Mouse (Mus musculus) CH12.LX (cell line): ENCODE measurements at regions not wholly inside any gene's neighbourhood (a gene's known extent, or its start where the extent isn't known, plus 50 kb on each side); places are given as distances from the start of the nearest gene placed in this dataset.

Source experiments
- DNase-seq: peaks from one replicate; pipeline ENCODE4 v3.0.0-alpha.2; 2013; ENCODE audit errors: extremely low read depth
- H3K27ac ChIP-seq: 2 replicates; pipeline ENCODE4 v1.5.1; 2012; ENCODE audit warnings: low read depth, mild to moderate bottlenecking, control low read depth, moderate library complexity; ENCODE audit not compliant: insufficient read depth
- H3K27me3 ChIP-seq: replicated peaks from 2 replicates; pipeline ENCODE3; 2012; ENCODE audit warnings: inconsistent platforms
- H3K36me3 ChIP-seq, 2 experiments: replicated peaks in 1 of 2; 2 replicates each; pipeline versions ENCODE3 to v1.6.1; 2012; ENCODE audit warnings: inconsistent platforms in 1 of 2, low read length in 1 of 2, mild to moderate bottlenecking in 1 of 2, mixed read lengths in 1 of 2, moderate library complexity in 1 of 2; ENCODE audit not compliant: control insufficient read depth in 1 of 2, insufficient read depth in 1 of 2
- H3K4me1 ChIP-seq, 2 experiments: 2 replicates each; pipeline ENCODE4 v1.6.1; 2012; ENCODE audit warnings: inconsistent platforms in 1 of 2, moderate library complexity in 1 of 2; ENCODE audit not compliant: insufficient read depth in 2 of 2, control insufficient read depth in 1 of 2
- H3K4me2 ChIP-seq: 2 replicates; pipeline ENCODE4 v1.6.1; 2012; ENCODE audit warnings: low read depth, mild to moderate bottlenecking, control low read depth; ENCODE audit not compliant: poor library complexity, insufficient read depth, severe bottlenecking
- H3K4me3 ChIP-seq, 3 experiments: fragments of 150-350 bp in 1 of 3; sonication (generic) in 1 of 3; replicated peaks in 1 of 3; 2 replicates each; pipeline versions ENCODE3 to v1.5.1; 2011 to 2012; ENCODE audit warnings: low read depth in 2 of 3, low read length in 2 of 3, mild to moderate bottlenecking in 2 of 3, moderate library complexity in 2 of 3, control low read depth in 1 of 3, improper control_type of control experiment in 1 of 3, inconsistent platforms in 1 of 3, mixed read lengths in 1 of 3; ENCODE audit not compliant: poor library complexity in 1 of 3
- H3K79me2 ChIP-seq: replicated peaks from 2 replicates; pipeline ENCODE4 v1.6.1; 2012; ENCODE audit warnings: mild to moderate bottlenecking, moderate library complexity; ENCODE audit not compliant: control insufficient read depth, poor library complexity, insufficient read depth, severe bottlenecking; ENCODE audit errors: extremely low read depth
- H3K9ac ChIP-seq: 2 replicates; pipeline ENCODE4 v1.6.1; 2012; ENCODE audit warnings: low read depth, mild to moderate bottlenecking, control low read depth, moderate library complexity; ENCODE audit not compliant: insufficient read depth
- H3K9me3 ChIP-seq: replicated peaks from 2 replicates; pipeline ENCODE3; 2012; ENCODE audit warnings: low read length, inconsistent platforms, mixed read lengths
- BHLHE40 ChIP-seq: IDR thresholded peaks from 2 replicates; pipeline ENCODE4 v1.6.1; 2011; ENCODE audit warnings: mild to moderate bottlenecking, low read depth, low read length, improper control_type of control experiment
- CHD1 ChIP-seq: IDR thresholded peaks from 2 replicates; pipeline ENCODE4 v1.6.1; 2012; ENCODE audit warnings: low read depth, low read length, improper control_type of control experiment, inconsistent platforms
- CHD2 ChIP-seq: IDR thresholded peaks from 2 replicates; pipeline ENCODE4 v1.6.1; 2011; ENCODE audit warnings: low read length, improper control_type of control experiment
- CTCF ChIP-seq, 2 experiments: IDR thresholded peaks in 1 of 2; conservative IDR thresholded peaks in 1 of 2; 2 replicates each; pipeline ENCODE4 v1.5.1; 2011 to 2012; ENCODE audit warnings: low read depth in 2 of 2, low read length in 2 of 2, improper control_type of control experiment in 1 of 2, inconsistent platforms in 1 of 2, mild to moderate bottlenecking in 1 of 2, moderate library complexity in 1 of 2
- E2F4 ChIP-seq: IDR thresholded peaks from 2 replicates; pipeline ENCODE4 v1.6.1; 2011; ENCODE audit warnings: low read depth, low read length, improper control_type of control experiment; ENCODE audit not compliant: insufficient replicate concordance
- EP300 ChIP-seq: IDR thresholded peaks from 2 replicates; pipeline ENCODE4 v1.6.1; 2011; ENCODE audit warnings: low read length, improper control_type of control experiment
- IRF4 ChIP-seq: IDR thresholded peaks from 2 replicates; pipeline ENCODE4 v1.6.1; 2014; ENCODE audit warnings: low read depth, mild to moderate bottlenecking, inconsistent platforms, low read length, improper control_type of control experiment
- KAT2A ChIP-seq: IDR thresholded peaks from 2 replicates; pipeline ENCODE4 v1.6.1; 2012; ENCODE audit warnings: low read length, improper control_type of control experiment, inconsistent platforms; ENCODE audit not compliant: insufficient replicate concordance
- MAX ChIP-seq: IDR thresholded peaks from 2 replicates; pipeline ENCODE4 v1.6.1; 2011; ENCODE audit warnings: low read length, improper control_type of control experiment
- MAZ ChIP-seq: IDR thresholded peaks from 2 replicates; pipeline ENCODE4 v1.6.1; 2012; ENCODE audit warnings: low read depth, mild to moderate bottlenecking, inconsistent platforms, low read length, improper control_type of control experiment, moderate library complexity
- MEF2A ChIP-seq: IDR thresholded peaks from 2 replicates; pipeline ENCODE4 v1.6.1; 2014; ENCODE audit warnings: low read depth, mild to moderate bottlenecking, inconsistent platforms, low read length, improper control_type of control experiment, borderline replicate concordance
- MXI1 ChIP-seq: IDR thresholded peaks from 2 replicates; pipeline ENCODE4 v1.6.1; 2011; ENCODE audit warnings: mild to moderate bottlenecking, low read depth, low read length, improper control_type of control experiment
- MYC ChIP-seq: IDR thresholded peaks from 2 replicates; pipeline ENCODE4 v1.6.1; 2011; ENCODE audit warnings: low read depth, mild to moderate bottlenecking, improper control_type of control experiment, low read length
- PAX5 ChIP-seq: IDR thresholded peaks from 2 replicates; pipeline ENCODE4 v1.6.1; 2012; ENCODE audit warnings: low read length, inconsistent platforms, mixed read lengths
- POLR2AphosphoS2 ChIP-seq: IDR thresholded peaks from 2 replicates; pipeline ENCODE4 v1.6.1; 2011; ENCODE audit warnings: low read depth, low read length, improper control_type of control experiment
- RAD21 ChIP-seq: IDR thresholded peaks from 2 replicates; pipeline ENCODE4 v1.6.1; 2011; ENCODE audit warnings: low read depth, mild to moderate bottlenecking, low read length, improper control_type of control experiment, moderate library complexity
- SIN3A ChIP-seq: IDR thresholded peaks from 2 replicates; pipeline ENCODE4 v1.6.1; 2012; ENCODE audit warnings: low read length, improper control_type of control experiment, inconsistent platforms
- SMC3 ChIP-seq: IDR thresholded peaks from 2 replicates; pipeline ENCODE4 v1.6.1; 2011; ENCODE audit warnings: low read depth, low read length, improper control_type of control experiment
- TBP ChIP-seq: conservative IDR thresholded peaks from 2 replicates; pipeline ENCODE4 v1.6.1; 2011; ENCODE audit warnings: low read depth, low read length, improper control_type of control experiment
- TCF12 ChIP-seq: IDR thresholded peaks from 2 replicates; pipeline ENCODE4 v1.6.1; 2014; ENCODE audit warnings: low read depth, mild to moderate bottlenecking, inconsistent platforms, low read length, improper control_type of control experiment
- USF2 ChIP-seq: conservative IDR thresholded peaks from 2 replicates; pipeline ENCODE4 v1.6.1; 2011; ENCODE audit warnings: low read depth, low read length, improper control_type of control experiment
- ZC3H11A ChIP-seq: IDR thresholded peaks from 2 replicates; pipeline ENCODE4 v1.6.1; 2012; ENCODE audit warnings: low read depth, mild to moderate bottlenecking, inconsistent platforms, low read length, improper control_type of control experiment
- ZNF384 ChIP-seq: IDR thresholded peaks from 2 replicates; pipeline ENCODE4 v1.6.1; 2012; ENCODE audit warnings: low read depth, low read length, improper control_type of control experiment, inconsistent platforms
- dilution Hi-C: fragments of 300-500 bp; cut with MboI; formaldehyde crosslinking; loops from 2 replicates; pipeline ENCODE4 v1.14.3; 2020; ENCODE audit warnings: low sequenced_read_pairs; ENCODE audit not compliant: extremely low pct_unique_long_range_greater_than_20kb, extremely low pct_ligation_motif_present
- in situ Hi-C: fragments of 300-500 bp; cut with MboI; formaldehyde crosslinking; loops from 3 replicates; pipeline ENCODE4 v1.14.3; 2019; ENCODE audit warnings: low sequenced_read_pairs, low pct_ligation_motif_present, low pct_unique_long_range_greater_than_20kb, mixed read lengths

- Histone ChIP-seq H3K4me3 (no peak overlapping the region), H3K79me2 (no peaks in the 10 kb centered on the region), H3K9ac (no peak overlapping the region), H3K27ac (no peak overlapping the region), H3K4me1 (no peaks in the 10 kb centered on the region), H3K36me3 (no peaks in the 10 kb centered on the region), H3K9me3 (no peaks in the 10 kb centered on the region), H3K4me2 (no peak overlapping the region), H3K27me3 (no peaks in the 10 kb centered on the region)
- no peak for TF ChIP-seq CHD1
- no peak for TF ChIP-seq SIN3A
- no peak for DNase-seq
- dilution Hi-C loops (no loop called here), in situ Hi-C loops (no loop called here)
Observed at GRCm38 (mm10) chr17:82606642-82607175, 608.4 kb upstream of the Pkdcc start.

GRCm38 (mm10) chr17:82583801-82584200 is 631.3 kb upstream of the Pkdcc start:
- H3K4me2 ChIP-seq: no peak overlapping the region
- H3K79me2 ChIP-seq: no peaks in the 10 kb centered on the region
- H3K9ac ChIP-seq: no peak overlapping the region
- in situ Hi-C loops: no loop called here
- H3K36me3 ChIP-seq: no peaks in the 10 kb centered on the region
- no peak overlapping the region for H3K4me3 ChIP-seq
- H3K27me3 ChIP-seq: no peaks in the 10 kb centered on the region
- no peak for TF ChIP-seq SIN3A
- no peak for TF ChIP-seq RAD21
- no peak for TF ChIP-seq CTCF (conservative IDR thresholded peaks at IDR 0.05 in 1 of 2, IDR thresholded peaks at IDR 0.05 in 1 of 2; ENCODE audit: low read depth in 2 of 2, low read length in 2 of 2)
- TF ChIP-seq USF2: no peak
- no peak overlapping the region for H3K27ac ChIP-seq
- no peak for DNase-seq
- H3K9me3 ChIP-seq: no peaks in the 10 kb centered on the region
- no peaks in the 10 kb centered on the region for H3K4me1 ChIP-seq
- dilution Hi-C loops: no loop called here

- Histone ChIP-seq H3K9me3 (peaks cover 9% of the 10 kb centered on the region), H3K27me3 (no peaks in the 10 kb centered on the region), H3K4me1 (no peaks in the 10 kb centered on the region), H3K36me3 (no peaks in the 10 kb centered on the region), H3K27ac (no peak overlapping the region), H3K79me2 (no peaks in the 10 kb centered on the region), H3K4me2 (no peak overlapping the region), H3K4me3 (no peak overlapping the region), H3K9ac (no peak overlapping the region)
- in situ Hi-C loops (no loop called here), dilution Hi-C loops (no loop called here)
- TF ChIP-seq MEF2A: no peak
- no peak for TF ChIP-seq IRF4
- TF ChIP-seq MAX: no peak
- no peak for TF ChIP-seq E2F4
- TF ChIP-seq ZNF384: no peak
- no peak for TF ChIP-seq CHD2
- TF ChIP-seq SMC3: no peak
- no peak for TF ChIP-seq RAD21
- TF ChIP-seq EP300: no peak
- TF ChIP-seq MYC: no peak
- TF ChIP-seq ZC3H11A: no peak
- no peak for TF ChIP-seq TCF12
- no peak for TF ChIP-seq PAX5
- TF ChIP-seq TBP: no peak
- TF ChIP-seq BHLHE40: no peak
- no peak for TF ChIP-seq MXI1
- no peak for TF ChIP-seq POLR2AphosphoS2
- TF ChIP-seq CTCF (conservative IDR thresholded peaks at IDR 0.05 in 1 of 2, IDR thresholded peaks at IDR 0.05 in 1 of 2; ENCODE audit: low read depth in 2 of 2, low read length in 2 of 2): no peak
- TF ChIP-seq KAT2A: no peak
- TF ChIP-seq MAZ: no peak
- no peak for DNase-seq
Observed at GRCm38 (mm10) chr17:82533521-82533920, 681.6 kb upstream of the Pkdcc start.
